Mouse (Mus musculus): ENCODE results near the gene Ptgis.

- TF ChIP-seq CTCF (IDR thresholded peaks at IDR 0.05; ENCODE audit: low read depth) (no peak), EP300 (IDR thresholded peaks at IDR 0.05; ENCODE audit: low read depth) (no peak)
These were observed 19.7 kb downstream of the Ptgis start for GRCm38 (mm10) chr2:167220736-167221135.
